Mouse (Mus musculus) neural tube, embryonic 13.5 days (tissue): ENCODE measurements around the gene Gnaq. TPM values are rescaled to one million over a fixed set of nuclear protein-coding genes. Genes with fewer than 3 reads are reported as not detected.

Source experiments
- ATAC-seq: fragments of 200-750 bp; cut with Nextera tagmentation; 2 replicates; pipeline ENCODE4 v1.8.0; 2017; ENCODE audit warnings: low read depth, mild to moderate bottlenecking, moderate TSS enrichment, moderate library complexity
- H3K27ac ChIP-seq: fragments of 300-500 bp; sonication (generic); replicated peaks from 2 replicates; pipeline ENCODE4 v1.5.1; 2015; ENCODE audit warnings: moderate library complexity, mild to moderate bottlenecking, inconsistent platforms
- H3K27me3 ChIP-seq: fragments of 300-500 bp; sonication (generic); 2 replicates; pipeline ENCODE4 v1.6.1; 2015; ENCODE audit warnings: mild to moderate bottlenecking, inconsistent platforms
- H3K36me3 ChIP-seq: fragments of 300-500 bp; sonication (generic); 2 replicates; pipeline ENCODE4 v1.6.1; 2015; ENCODE audit warnings: mild to moderate bottlenecking, inconsistent platforms
- H3K4me1 ChIP-seq: fragments of 300-500 bp; sonication (generic); replicated peaks from 2 replicates; pipeline ENCODE4 v1.6.1; 2015; ENCODE audit warnings: inconsistent platforms
- H3K4me2 ChIP-seq: fragments of 300-500 bp; sonication (generic); 2 replicates; pipeline ENCODE4 v1.6.1; 2015; ENCODE audit warnings: inconsistent platforms, mild to moderate bottlenecking, moderate library complexity
- H3K4me3 ChIP-seq: fragments of 300-500 bp; sonication (generic); 2 replicates; pipeline ENCODE4 v1.5.1; 2015; ENCODE audit warnings: mild to moderate bottlenecking, inconsistent platforms
- H3K9ac ChIP-seq: fragments of 300-500 bp; sonication (generic); 2 replicates; pipeline ENCODE4 v1.6.1; 2015; ENCODE audit warnings: moderate library complexity, mild to moderate bottlenecking, inconsistent platforms
- H3K9me3 ChIP-seq: fragments of 300-500 bp; sonication (generic); 2 replicates; pipeline ENCODE4 v1.6.1; 2016; ENCODE audit warnings: inconsistent platforms
- WGBS: fragments of 180-500 bp; shearing (Covaris S2); methylation state at CpG from one replicate; pipeline ENCODE4 v1.1.7; 2015; 5-methylcytosine and 5-hydroxymethylcytosine counted together
- polyA plus RNA-seq: library from polyadenylated mRNA; unstranded; fragments of >200 nt; fragmentation: Nextera tagmentation; extraction: Ambion mirVana; gene quantifications from 2 replicates; pipeline ENCODE4 v1.2.1, GENCODE M21; 2015

The Gnaq gene
- polyA plus RNA-seq, 1 experiment from 2014 or later: 83.3 TPM

DNA sequence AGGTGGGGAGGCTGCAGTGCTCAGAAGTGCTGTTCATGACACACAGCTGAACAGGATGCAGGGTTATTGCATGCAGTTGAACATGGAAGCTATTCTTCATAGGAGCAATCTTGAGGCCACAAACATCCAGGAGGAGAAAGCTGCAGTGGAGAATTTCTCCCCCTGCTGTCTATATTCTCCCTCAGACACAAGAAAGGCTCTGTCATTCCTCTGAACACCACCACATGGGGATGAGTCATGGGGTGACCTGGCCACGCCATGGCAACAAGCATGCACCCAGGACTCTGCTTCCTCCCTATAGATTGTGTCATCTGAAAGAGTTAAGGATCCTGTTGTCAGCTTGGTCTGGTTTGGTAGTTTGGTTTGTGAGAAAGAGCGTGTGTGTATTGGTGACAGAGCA is 239.0 kb downstream of the Gnaq start:
- no peak overlapping the region for H3K4me3 ChIP-seq
- no peak overlapping the region for H3K9ac ChIP-seq
- no peak overlapping the region for H3K4me2 ChIP-seq
- no peak for ATAC-seq
- no peaks in the 10 kb centered on the region for H3K9me3 ChIP-seq
- H3K4me1 ChIP-seq: peaks cover 43% of the 10 kb centered on the region
- H3K36me3 ChIP-seq: peaks cover 3% of the 10 kb centered on the region; the same call in 1 of the 2 replicates
- no peak overlapping the region for H3K27ac ChIP-seq
- H3K27me3 ChIP-seq: no peaks in the 10 kb centered on the region
- WGBS: 81% methylated on average over 2 of the region's 2 CpGs

DNA sequence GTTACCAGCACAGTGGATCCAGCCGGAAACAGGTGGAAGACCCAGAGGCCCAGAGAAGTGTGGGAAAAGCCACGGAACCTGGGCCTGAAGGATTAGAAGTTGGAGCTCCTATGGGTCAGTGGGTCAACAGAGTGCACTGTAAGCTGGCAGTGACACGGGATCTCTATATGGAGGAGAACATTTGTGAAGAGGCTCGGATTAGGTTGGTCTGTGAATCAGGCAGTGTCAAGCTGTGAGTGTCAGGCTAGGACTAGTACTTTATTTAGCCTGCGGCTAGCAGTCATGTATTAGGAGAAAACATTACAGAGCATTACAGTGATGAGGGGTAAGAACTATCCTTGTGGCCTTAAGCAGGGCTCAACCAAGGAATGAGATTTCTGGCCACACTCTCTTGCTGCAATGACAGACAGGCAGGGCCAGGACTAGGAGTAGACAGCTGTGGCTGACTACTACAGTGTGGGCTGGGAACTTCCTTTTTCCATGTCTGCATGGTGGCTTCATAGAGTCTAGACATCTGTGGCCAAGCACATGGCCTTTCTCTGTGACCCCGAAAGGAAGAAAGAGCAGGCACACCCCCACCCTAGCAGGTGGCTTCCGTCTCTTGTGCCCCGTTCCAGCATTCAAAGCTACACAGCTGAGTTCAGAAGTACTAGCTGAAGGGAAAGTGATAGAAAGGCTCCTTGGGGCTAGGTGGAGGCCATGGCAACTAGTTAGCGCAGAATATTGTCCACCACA is 240.3 kb downstream of the Gnaq start:
- Histone ChIP-seq H3K36me3 (peaks cover 3% of the 10 kb centered on the region; the same call in 1 of the 2 replicates), H3K27ac (peak overlapping the region; percentile 77)
- 60% methylated on average over 9 of the region's 9 CpGs for WGBS

DNA sequence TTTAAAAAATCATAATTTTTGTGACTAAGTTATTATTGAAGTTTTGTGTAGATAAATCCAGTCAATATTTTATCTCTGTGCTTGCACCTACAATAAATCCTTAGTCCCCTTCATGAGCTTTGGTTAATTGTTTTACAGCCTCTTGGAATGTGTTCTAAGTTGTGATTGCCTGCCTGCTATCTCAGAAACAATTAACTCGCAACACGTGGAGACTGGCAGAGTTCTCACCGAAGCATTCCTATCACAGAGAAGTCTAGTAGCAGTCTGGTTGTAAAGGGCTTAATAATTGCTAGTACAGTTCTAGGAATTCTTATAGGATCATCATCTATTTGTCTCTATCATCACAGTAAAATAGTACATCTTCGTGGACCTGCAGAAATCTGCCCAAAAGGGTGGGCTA is 243.2 kb downstream of the Gnaq start:
- Histone ChIP-seq H3K27me3 (no peaks in the 10 kb centered on the region), H3K36me3 (peaks cover 20% of the 10 kb centered on the region), H3K4me2 (no peak overlapping the region), H3K4me3 (no peak overlapping the region), H3K9ac (no peak overlapping the region), H3K4me1 (peaks cover 36% of the 10 kb centered on the region), H3K9me3 (no peaks in the 10 kb centered on the region), H3K27ac (no peak overlapping the region)
- ATAC-seq: no peak
- WGBS: 21% methylated on average over 4 of the region's 4 CpGs

More for the DNA sequence above, 240.3 kb downstream of the Gnaq start:
- ATAC-seq: peak; percentile 52; the same call in 1 of the 2 replicates
- Histone ChIP-seq H3K9me3 (no peaks in the 10 kb centered on the region), H3K4me3 (no peak overlapping the region), H3K9ac (peak overlapping the region; percentile 51; the same call in 1 of the 2 replicates), H3K4me1 (peaks cover 34% of the 10 kb centered on the region), H3K27me3 (no peaks in the 10 kb centered on the region), H3K4me2 (no peak overlapping the region)

DNA sequence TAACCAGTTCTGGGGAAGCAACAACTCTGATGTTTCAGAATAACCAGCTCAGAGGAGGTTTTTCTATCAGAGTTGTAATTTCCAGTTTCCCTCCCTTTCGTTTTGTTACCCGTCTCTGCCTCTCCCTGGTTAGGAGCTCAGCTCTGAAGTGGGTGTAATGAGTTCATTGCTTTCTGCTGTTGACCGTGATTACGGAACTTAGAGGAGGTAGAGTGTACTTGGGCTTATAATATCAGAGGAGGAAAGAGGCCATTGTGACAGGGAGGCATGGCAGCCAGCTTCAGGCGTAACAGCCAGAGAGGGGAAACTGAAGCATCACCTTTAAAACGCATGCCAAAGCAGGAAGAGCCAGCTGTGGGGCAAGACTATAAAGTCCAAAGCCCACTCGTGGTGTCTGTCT is 245.9 kb downstream of the Gnaq start:
- Histone ChIP-seq H3K9ac (no peak overlapping the region), H3K4me3 (no peak overlapping the region), H3K9me3 (no peaks in the 10 kb centered on the region), H3K4me1 (peaks cover 34% of the 10 kb centered on the region), H3K36me3 (peaks cover 17% of the 10 kb centered on the region), H3K27ac (no peak overlapping the region), H3K4me2 (no peak overlapping the region), H3K27me3 (no peaks in the 10 kb centered on the region)
- ATAC-seq: no peak
- 85% methylated on average over 7 of the region's 7 CpGs for WGBS

DNA sequence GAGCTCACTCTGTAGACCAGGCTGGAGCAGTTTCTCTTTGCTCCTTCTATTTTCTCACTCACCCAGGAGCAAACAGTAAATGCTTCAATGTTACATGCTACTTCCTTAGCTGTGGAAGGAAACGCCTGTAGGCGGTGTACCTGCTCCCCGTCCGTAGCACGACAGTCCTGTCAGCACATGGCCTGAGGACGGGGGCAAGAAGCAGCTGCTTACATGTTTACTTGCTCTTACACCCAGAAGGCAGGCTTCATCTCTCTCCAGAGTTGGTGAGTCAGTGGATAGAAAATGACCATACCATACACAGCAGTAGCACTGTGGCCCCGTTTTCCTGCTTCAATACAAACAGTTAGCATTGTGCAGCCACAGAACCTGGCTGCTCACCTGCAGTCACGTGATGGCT is 247.1 kb downstream of the Gnaq start:
- no peak overlapping the region for H3K9ac ChIP-seq
- H3K4me1 ChIP-seq: peaks cover 33% of the 10 kb centered on the region
- WGBS: 87% methylated on average over 8 of the region's 8 CpGs
- no peak for ATAC-seq
- H3K27ac ChIP-seq: no peak overlapping the region
- H3K27me3 ChIP-seq: no peaks in the 10 kb centered on the region
- H3K36me3 ChIP-seq: peaks cover 25% of the 10 kb centered on the region
- H3K9me3 ChIP-seq: no peaks in the 10 kb centered on the region
- no peak overlapping the region for H3K4me2 ChIP-seq
- no peak overlapping the region for H3K4me3 ChIP-seq

DNA sequence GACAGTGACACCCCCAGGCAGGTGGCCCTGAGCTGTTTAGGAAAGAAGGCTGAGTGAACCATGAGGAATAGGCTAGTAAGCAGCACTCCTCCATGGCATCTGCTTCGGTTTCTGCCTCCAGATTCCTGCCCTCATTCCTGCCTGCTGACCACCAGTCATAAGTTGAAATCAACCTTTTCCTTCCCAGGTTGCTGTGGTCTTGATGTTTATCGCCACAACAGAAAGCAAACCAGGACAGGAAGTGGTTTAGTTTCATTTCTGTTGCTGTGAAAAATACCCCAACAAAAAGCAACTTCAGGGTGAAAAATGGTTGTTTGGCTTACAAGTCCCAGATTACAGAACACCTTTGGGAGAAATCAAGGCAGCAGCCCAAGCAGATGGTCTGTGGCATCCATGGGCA is 249.8 kb downstream of the Gnaq start:
- Histone ChIP-seq H3K9ac (no peak overlapping the region), H3K4me1 (peaks cover 53% of the 10 kb centered on the region), H3K4me3 (no peak overlapping the region), H3K27ac (peak overlapping the region; percentile 39; the same call in 1 of the 2 replicates), H3K9me3 (no peaks in the 10 kb centered on the region), H3K4me2 (no peak overlapping the region), H3K27me3 (no peaks in the 10 kb centered on the region), H3K36me3 (peaks cover 30% of the 10 kb centered on the region)
- WGBS: 82% methylated on average over 2 of the region's 2 CpGs
- ATAC-seq: no peak

DNA sequence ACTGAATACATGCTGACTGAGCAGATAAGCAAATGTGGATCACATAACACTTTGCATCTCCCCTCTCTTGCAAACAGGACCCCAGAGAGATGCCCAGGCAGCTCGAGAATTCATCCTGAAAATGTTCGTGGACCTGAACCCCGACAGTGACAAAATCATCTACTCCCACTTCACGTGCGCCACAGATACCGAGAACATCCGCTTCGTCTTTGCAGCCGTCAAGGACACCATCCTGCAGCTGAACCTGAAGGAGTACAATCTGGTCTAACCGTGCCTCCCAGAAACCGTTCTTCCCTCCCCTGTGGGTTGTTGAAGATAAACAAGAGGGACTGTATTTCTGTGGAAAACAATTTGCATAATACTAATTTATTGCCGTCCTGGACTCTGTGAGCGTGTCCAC is 250.5 kb downstream of the Gnaq start:
- peaks cover 53% of the 10 kb centered on the region for H3K4me1 ChIP-seq
- 51% methylated on average over 13 of the region's 13 CpGs for WGBS
- H3K9ac ChIP-seq: no peak overlapping the region
- no peaks in the 10 kb centered on the region for H3K27me3 ChIP-seq
- H3K27ac ChIP-seq: peak overlapping the region; percentile 39
- H3K4me3 ChIP-seq: no peak overlapping the region
- no peak overlapping the region for H3K4me2 ChIP-seq
- peaks cover 34% of the 10 kb centered on the region for H3K36me3 ChIP-seq
- H3K9me3 ChIP-seq: no peaks in the 10 kb centered on the region
- ATAC-seq: no peak

DNA sequence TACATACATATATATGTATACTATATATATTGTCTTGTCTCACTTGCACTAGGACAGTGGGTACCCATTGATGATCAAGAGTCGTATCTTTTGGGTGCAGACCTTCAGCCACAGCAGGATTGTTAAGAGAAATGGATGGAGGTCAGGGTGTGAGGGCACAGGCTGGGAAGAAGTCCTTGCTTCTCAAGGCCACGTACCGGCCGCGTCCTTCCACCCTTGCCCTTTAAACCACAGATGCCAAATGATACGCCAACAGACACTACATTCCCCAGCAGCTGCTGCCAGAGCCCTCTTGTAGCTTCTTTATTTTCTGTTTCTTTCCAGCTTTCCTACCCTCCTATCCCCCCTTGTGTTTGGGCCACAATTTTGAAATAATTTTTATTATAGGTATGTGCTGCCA is 251.5 kb downstream of the Gnaq start:
- no peak overlapping the region for H3K9ac ChIP-seq
- no peak for ATAC-seq
- H3K4me1 ChIP-seq: peaks cover 53% of the 10 kb centered on the region
- H3K27ac ChIP-seq: peak overlapping the region; percentile 67; the same call in 1 of the 2 replicates
- H3K36me3 ChIP-seq: peaks cover 25% of the 10 kb centered on the region
- no peaks in the 10 kb centered on the region for H3K9me3 ChIP-seq
- H3K4me2 ChIP-seq: no peak overlapping the region
- no peaks in the 10 kb centered on the region for H3K27me3 ChIP-seq
- WGBS: 87% methylated on average over 6 of the region's 6 CpGs
- no peak overlapping the region for H3K4me3 ChIP-seq

DNA sequence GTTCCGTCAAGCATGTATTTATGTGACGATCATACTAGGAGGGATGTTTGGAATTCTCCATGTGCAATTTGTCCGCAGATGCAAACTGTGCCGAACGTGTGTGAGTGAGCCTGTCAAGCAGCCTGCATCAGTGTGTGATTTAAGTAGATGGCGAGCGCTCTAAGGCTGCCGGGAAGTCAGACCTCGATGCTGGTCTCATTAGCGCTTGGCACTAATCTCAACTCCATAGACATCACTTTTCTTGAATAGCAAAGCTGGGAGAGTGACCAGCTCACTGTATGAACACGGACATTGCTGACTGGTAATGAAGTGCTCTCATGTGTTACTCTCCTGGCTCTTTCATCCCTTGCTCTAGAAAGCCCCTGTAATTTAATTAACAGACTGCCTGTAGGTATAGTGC is 252.3 kb downstream of the Gnaq start:
- no peaks in the 10 kb centered on the region for H3K27me3 ChIP-seq
- H3K4me1 ChIP-seq: peaks cover 59% of the 10 kb centered on the region
- no peak overlapping the region for H3K9ac ChIP-seq
- no peaks in the 10 kb centered on the region for H3K9me3 ChIP-seq
- WGBS: 48% methylated on average over 11 of the region's 11 CpGs
- H3K27ac ChIP-seq: peak overlapping the region; percentile 67
- H3K4me3 ChIP-seq: no peak overlapping the region
- ATAC-seq: peak; percentile 55
- no peak overlapping the region for H3K4me2 ChIP-seq
- peaks cover 18% of the 10 kb centered on the region for H3K36me3 ChIP-seq

DNA sequence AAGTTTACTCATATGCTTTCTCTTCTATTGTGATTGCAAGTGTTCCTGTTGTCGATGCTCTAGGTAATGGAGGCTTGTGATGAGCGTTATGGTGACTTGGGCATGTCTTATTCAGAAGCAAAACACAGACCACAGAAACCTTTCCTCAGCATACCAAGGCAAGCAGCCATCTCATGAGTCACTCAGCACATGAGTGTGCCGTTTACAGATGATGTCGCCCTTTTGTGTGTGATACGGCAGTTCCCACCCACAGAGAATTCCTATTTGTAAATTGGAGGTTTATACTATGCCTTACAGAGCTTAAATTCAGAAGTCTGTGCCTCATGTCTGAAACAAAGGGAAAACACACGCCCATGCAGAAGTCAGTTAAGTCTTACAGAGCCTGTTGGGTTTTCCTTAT is 253.9 kb downstream of the Gnaq start:
- Histone ChIP-seq H3K4me1 (peaks cover 55% of the 10 kb centered on the region), H3K9ac (no peak overlapping the region), H3K27me3 (no peaks in the 10 kb centered on the region), H3K36me3 (peaks cover 18% of the 10 kb centered on the region), H3K27ac (no peak overlapping the region), H3K9me3 (no peaks in the 10 kb centered on the region), H3K4me2 (no peak overlapping the region), H3K4me3 (no peak overlapping the region)
- ATAC-seq: no peak
- WGBS: 69% methylated on average over 6 of the region's 6 CpGs

DNA sequence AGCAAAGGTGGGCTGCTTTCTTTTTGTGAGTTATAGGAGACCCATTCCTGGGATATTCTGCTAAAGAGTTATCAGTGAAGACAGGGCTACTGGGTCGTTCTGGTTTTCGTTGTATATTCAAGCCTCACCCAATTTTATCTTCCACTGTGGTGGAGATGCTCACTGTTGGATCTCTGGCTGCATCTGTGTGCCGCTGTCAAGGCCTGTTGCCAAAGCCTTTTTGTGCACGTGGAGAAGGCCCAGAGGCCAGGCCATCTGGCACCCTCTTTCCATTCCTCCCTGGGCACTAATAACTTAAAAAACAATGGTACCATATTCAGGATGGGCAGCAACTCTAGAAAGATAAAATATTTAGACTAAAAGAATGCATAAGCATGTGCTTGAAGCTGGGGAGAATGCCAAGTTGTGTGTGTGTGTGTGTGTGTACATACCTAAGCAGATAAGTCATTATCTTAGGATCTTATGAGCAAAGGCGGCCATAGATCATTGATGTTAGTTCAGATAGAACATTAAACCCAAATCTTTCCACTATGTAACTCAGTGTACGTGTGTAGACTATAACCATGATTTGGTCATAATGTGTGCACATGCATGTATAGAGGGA is 257.7 kb downstream of the Gnaq start:
- 72% methylated on average over 6 of the region's 6 CpGs for WGBS
- Histone ChIP-seq H3K4me3 (no peak overlapping the region), H3K4me2 (no peak overlapping the region), H3K9me3 (no peaks in the 10 kb centered on the region), H3K27me3 (no peaks in the 10 kb centered on the region), H3K9ac (no peak overlapping the region), H3K36me3 (peaks cover 15% of the 10 kb centered on the region), H3K4me1 (peaks cover 24% of the 10 kb centered on the region), H3K27ac (no peak overlapping the region)
- no peak for ATAC-seq

DNA sequence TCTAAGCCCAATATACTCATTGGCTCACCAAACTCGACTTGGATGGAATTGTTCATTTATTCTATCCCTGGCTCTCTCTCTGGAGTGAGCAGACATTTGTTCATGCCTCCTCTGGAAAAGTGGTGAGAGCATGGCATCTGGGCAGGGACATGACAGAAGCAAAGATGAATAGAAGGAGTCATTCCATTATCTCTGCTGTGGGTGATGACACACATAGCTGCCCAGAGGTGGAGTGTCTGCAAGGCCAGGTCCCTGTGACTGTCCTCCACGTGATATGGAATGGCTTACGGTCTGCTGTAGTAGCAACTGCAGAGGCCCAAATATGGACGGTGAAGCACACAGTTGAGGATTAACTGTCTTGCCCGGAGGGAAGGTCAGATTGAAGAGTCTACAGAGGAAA is 261.8 kb downstream of the Gnaq start:
- Histone ChIP-seq H3K4me2 (no peak overlapping the region), H3K4me1 (peaks cover 10% of the 10 kb centered on the region), H3K27me3 (no peaks in the 10 kb centered on the region), H3K4me3 (no peak overlapping the region), H3K9me3 (no peaks in the 10 kb centered on the region), H3K27ac (no peak overlapping the region), H3K36me3 (peaks cover 5% of the 10 kb centered on the region; the same call in 1 of the 2 replicates), H3K9ac (no peak overlapping the region)
- WGBS: 87% methylated on average over 5 of the region's 5 CpGs
- no peak for ATAC-seq
